Mouse (Mus musculus): ENCODE measurements around the gene Gm28042.

Gm28042 gene

DNA sequence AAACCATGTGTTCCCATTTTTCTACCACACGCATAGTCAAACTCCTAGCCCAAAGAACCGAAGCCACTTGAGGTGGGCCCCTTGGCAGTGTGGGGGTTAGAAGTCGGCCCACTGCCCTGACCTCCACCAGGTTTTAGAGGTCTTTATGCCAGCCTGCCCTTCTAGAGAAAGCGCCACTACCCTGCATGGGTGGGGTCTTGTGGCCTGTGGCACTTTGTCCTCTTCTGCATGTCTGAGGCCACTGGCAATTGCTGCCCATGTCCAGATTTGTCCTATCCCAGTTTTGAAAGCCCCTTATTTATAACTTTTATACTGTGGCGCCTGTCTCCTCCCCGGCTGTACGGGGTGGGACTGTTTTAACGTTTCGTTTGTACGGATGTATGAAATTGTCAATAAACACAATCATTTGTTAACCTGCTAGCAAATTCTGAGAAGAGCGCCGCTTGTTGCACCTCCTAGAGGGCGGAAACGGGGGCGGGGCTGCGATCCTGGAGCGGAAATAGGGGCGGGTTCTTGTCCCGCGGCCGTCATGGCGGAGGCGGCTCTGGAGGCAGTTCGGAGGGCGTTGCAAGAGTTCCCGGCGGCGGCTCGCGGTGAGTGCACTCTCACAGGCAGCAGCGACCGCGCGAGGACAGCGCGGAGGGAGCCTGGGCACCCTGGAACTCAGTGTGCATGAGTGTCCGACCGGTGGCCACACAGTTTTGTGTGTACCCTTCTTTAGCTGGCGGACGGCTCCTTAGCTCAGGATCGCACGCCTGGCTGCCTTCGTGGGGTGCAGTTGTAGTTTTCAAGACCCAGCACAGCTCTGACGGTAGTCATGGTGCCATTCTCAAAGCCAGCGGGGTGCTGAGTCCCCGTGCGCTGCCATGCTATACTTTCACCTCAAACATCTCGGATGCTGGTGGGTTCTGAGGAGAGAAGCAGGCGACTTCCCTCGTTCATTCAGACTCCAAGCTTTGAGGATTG, at the start of gene Gm28042, which contains the start of gene Jmjd7:
Gene Gm28042 (plus strand): TSS at position 510 of the 966 bp plus-strand sequence.
Gene Jmjd7 (plus strand): TSS at position 500 of the 966 bp plus-strand sequence.
- peak; percentile 95 for DNase-seq

DNA sequence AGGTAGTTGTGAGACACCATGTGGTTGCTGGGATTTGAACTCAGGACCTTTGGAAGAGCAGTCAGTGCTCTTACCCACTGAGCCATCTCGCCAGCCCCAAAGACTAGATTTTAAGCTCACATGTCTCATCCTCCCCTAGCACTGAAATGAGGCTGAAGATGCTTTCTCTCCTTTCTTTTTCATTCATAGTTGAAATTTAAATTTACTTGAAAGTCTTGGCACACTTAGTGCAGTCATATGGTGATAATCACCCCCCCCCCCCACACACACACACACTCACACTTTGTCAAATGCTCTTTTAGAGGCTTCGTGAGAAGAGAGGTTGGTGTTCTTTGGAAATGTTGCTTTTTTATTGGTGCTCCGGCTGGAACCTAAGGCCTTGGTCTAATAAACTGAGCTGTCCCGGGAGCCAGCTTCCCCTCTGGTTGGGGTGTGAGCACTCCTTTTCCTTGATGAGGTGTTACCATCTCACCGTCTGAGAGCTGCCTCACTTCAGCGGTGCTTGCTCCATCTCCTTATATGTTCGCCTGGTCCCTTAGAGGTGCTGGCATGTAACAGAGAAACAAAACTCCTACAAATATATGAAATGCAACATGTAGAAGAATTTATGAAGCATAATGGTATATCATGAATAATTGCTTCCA, 46.8 kb upstream of the Gm28042 start:
- DNase-seq = no peak

DNA sequence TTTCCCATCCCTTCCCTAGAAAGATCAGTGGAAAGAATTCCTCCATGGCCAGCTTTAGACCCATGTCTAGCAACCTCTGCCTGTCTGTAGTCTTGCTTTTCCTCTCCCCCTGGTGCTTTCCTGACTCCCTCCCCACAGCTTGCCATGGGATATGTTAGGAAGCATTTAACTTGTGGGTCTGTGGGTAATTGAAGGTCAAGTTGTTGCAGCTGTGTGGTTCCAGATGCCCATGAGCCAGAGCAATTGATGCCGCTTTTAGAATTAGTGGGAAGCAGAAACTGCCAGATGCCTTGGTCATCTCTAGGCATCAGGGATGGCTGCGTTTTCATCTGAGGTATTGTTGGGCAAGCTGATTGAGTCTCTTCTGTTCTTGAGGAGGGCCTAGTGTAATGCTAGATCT, 45.7 kb upstream of the Gm28042 start:
- DNase-seq = no peak

DNA sequence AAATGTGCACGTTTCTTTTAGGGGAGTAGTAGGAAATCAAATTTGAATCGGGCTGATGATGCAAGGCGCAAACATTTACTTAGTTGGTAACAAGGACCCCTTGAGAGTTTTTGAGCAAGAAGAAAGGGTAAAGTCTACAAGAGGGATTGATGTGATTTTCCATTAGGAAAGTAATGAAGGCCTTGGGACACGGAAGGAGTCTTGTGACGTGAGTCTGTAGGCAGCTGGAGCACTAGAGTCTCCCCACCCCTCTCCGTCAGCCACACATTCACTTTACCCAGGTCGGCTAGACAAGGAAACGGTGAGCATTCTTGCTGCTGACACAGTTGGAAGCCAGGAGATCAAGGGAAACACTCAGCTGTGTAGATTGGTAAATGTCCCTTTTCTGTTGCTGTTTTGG, 41.4 kb upstream of the Gm28042 start:
- no peak for DNase-seq

DNA sequence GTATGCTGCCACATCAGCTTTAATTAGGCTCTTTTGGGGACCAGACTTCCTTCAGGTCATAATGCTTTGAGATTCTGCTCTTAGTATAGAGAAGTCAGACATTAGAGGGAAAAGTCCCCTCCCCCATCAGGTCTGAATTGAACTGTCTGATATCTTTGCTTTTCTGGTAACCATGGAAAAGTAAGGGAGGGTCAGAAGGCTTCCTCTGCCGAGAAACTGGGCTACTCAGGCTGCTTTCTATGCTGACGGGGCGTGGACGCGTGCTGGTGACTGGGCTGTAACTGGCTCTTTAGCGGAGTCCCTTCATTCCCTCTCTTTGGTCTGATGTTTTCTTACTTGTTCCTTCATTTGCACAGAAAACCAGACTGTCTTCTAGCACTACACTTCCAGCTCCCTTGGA, 40.9 kb upstream of the Gm28042 start:
- DNase-seq = no peak

DNA sequence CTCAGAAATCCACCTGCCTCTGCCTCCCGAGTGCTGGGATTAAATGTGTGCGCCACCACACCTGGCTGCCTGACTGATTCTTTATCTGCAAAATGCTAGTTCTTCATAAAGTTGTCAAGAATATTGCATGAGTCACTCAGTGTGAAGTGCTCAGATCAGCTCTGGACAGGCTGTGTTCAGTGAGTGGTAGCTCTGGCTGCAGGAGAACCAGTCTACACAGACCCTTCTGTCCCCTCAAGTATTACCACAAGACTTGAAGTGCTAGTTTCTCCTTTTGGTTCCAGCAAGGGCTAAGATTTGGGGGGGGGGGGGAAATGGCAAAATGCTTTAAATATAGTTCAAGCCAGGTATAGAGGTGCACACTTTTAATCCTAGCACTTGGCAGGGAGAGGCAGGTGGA, 39.9 kb upstream of the Gm28042 start:
- no peak for DNase-seq

DNA sequence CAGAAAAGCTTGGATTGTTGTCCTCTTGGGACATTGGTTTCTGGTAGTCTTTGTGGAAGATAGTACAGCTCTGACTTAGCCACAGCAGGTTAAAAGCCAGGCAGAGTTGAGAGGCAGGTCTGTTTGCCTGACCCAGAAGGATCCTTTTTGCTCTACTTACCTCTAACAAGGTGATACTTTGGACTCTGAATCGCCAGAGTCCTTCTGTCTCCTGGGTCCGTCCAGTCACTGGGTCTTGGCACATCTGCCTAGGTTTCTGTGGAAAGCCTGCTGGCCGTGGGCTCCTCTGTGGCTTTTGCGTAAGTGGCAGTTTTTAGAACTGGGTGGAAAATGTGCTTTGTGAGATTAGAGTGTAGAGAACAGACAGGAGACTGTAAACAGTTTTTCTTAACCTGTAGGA, 38.3 kb upstream of the Gm28042 start:
- DNase-seq = no peak

DNA sequence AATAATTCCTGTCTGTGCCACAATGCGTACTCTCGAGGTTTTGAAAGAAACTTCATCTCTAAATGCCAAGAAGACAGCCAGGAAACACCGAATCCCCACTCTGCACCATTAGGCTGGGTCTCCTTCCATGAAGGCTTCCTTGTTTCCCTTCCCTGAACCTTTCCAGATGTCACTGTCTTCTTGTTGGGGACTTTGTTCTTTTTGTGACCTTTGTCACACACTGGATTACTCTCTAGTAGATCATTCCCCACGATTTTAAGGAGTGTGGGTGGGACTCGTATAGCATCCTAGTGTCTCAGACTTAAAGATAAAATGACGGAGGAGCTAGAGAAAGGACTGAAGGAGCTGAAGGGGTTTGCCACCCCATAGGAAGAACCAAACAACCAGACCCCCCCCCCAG, 36.4 kb upstream of the Gm28042 start:
- DNase-seq = no peak

DNA sequence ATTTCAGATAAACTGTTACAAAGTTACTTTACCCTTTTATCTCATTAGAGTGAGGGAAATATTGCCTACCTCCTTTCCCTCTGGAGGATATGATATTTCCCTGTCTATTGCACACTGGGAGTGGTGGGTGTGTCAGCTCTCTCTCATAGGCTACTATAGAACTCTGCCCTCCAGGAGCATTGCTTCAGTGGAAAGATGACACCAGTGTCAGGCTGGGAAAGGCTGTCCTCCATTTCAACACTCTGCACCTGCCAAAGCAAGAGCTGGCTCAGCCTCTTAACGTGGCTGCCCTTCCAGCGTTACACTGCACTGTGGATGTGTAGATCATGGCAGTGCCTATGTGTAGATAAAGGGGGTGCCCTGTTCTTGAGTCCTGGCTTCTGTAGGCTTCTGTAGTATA, 34.9 kb upstream of the Gm28042 start:
- DNase-seq = no peak

DNA sequence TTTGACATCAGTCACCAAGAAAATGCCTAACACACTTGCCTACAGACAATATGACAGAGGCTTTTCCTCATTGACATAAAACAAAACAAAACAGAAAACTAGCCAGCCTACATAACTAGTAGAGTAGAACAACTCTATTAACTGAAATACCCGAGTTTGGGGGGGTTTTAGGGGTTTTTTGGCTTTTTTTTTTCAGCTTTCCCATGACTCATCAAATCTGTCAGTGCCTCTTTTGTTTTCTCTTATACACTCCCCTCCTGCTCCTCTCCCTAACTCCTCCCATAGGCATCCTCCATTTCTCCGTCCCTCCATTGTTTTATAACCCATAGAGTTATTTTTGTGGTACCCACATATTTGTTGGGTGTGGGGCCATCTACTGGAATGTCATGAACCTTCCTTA, 33.8 kb upstream of the Gm28042 start:
- no peak for DNase-seq

DNA sequence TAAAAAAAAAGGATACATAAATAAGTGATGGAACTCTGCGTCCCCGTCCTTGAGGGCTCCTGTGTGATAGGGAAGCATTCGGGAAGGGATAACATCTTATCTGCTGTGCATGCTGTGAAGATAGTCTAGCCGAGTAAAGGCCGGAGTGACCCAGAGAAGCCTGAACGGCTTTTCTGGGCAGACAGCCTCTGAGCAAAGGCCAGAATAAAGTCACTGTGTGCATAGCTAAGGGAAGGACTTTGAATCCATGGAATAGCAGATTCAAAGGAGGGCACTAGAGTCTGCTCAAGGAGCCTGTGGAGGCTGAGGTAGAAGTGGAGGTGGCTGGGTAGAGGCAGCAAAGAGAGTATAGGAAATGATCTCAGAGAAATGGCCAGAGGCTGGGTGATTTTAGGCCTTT, 32.5 kb upstream of the Gm28042 start:
- DNase-seq = no peak

DNA sequence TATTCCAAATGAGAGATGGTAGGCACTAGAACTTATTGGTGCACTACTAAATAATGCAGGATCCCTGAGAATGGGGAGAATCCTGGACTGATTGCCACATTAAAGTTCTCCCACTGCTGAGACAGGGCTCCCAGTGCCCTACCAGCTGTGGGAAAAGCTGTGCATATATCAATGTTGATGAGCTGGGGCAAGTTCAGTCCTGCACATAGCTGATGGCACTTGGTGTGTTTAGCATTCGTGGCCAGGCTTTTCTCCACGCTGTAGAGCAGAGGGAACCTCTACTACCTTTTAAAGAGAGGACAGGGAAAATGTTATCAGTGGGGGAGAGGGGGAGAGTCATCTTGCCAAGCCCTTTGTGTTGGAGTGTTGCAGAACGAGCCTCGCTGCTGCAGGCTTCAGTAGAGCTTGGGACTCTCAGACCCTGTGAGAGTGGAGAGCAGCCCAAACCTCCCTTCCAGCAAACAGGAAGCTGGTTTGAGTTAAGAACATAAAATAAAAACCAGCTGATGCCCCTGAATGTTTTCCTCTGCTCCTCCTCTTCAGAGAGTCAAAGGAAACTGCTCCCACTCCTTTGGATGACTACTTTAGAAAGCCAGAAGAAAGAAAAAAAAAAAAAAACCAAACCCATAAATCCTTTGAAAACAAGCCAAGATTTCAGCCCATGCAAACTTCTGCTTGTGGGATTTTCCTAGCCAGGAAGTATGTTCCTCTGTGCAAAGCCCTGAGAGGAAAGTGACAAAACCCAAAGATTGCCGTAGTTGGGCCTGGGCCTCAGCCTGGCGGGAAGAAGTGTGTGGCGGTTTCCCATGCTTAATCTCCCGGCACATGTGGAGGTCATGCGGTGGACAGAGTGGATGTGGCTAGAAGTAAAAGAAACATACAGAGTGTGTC, 31.7 kb upstream of the Gm28042 start:
- no peak for DNase-seq

DNA sequence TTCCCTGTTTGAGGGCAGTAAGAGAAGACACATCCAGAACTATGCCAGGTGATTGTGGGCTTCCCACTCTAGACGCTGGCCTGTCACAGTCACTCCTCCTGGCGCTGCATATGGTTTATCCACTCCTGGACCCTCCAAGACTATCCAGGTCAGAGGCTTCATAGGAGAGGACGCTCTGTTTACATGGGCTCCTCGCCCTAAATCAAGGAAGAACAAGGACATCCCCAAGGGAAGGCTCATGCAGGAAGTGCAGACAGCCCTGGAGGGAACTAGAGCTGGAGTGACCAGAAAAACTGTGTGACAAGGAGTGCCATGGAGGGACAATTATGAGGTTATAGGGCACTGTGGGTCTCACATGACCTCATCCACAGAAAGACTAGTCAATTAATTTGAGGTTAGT, 29.9 kb upstream of the Gm28042 start:
- DNase-seq = no peak

DNA sequence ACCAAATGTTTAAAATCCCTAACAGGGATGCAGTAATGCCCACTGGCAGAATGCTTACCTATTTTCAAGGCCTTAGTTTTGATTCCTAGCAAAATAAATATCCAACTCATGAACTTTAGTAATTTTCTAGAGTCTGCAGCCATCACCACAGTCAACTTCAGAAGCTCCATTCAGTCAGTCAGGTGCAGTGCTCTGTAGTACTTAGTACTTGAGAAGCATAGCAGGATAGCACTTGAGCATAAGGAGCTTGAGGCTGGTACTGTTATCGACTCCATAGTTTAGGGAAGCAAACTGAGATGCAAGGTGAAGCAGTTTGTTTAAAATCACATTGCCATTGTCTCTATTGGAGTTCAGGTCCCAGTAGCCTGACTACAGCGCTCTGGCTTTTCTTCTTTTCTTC, 27.6 kb upstream of the Gm28042 start:
- no peak for DNase-seq

DNA sequence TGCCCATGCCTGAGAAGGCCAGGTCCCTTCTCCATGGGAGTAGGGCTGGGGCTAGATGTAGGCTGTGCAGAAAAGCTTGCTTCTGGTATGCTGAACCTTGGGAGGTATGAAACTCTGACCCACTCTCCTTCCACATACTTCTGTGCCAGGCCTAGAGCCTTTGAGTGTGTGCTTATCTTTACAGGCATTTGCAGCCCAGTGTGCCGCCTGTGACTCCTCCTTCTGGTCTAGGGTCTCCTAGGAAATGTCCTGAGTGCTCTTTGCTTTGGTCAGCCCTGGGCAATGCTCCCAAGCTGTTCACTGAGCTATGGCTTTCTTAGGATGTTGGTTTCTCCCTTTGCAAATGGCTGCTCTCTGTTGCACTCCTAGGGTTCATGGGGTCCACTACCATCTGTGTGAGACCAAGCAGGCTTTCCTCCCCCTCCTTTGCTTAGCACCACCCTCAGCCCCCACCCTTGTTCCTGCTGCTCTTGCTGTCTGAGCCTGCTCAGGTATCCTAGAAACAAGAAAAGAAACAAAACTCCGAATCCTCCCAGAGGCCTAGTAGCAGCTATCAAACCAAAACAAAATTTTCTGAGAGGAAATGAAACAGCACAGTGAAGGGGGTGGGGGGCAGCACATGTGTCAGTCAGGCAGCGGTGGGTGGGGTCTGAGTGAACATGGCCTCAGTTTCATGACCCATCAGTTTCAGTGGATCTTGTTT, 26.3 kb upstream of the Gm28042 start:
- DNase-seq = no peak

DNA sequence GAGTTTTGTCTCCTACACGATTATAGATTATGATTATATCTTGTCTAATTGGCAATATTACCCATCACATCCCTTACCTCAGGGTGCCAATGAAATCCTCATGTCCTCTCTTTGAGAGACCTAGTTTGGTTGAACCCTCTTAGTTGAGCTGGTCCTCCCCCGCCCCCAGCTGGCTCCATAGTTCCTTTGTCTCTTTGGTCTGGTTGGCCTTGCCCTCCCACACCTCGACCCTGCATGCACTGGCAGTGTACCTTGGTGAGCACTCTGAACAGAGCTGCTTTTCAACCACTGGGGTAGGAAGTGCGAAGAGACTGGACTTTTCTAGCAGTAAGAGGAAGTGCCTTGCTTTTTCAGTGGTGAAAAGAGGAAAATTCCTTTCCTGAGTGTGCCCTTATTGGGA, 25.3 kb upstream of the Gm28042 start:
- DNase-seq = no peak

DNA sequence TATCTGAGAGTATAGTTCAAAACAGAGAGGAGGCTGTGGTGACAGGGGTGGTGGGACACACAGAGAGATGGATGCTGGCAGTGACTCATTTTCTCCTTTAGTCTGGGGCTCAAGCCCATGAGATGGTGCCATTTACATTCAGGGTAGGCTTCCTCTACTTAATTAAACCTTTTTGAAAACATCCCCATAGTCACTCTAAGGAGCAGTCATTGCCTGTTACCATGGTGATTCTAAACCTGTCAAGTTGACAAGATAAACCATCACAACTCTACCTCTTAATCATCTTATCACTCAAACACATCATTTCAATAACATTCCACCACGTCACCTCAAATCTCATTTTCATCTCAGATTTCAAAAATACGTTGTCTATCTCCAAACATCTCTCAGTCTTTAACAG, 23.3 kb upstream of the Gm28042 start:
- DNase-seq = no peak

DNA sequence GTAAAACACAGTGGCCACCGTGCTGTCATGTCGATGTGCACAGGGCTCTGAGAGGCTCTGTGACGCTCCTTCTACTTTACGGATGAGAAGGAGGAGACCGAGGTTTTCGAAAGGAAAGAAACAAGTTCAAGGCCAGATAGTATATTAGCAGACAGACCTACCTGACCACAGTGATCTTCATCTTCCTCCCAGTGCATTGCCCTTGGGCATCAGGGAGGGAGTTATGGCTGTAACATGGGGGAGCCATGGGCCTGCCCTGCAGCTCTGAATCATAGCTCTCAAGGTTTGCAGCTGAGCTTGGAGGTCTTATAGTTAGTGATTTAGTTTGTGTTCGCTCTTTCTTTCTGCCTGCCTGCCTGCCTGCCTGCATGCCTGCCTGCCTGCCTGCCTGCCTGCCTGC, 20.6 kb upstream of the Gm28042 start:
- DNase-seq = no peak

DNA sequence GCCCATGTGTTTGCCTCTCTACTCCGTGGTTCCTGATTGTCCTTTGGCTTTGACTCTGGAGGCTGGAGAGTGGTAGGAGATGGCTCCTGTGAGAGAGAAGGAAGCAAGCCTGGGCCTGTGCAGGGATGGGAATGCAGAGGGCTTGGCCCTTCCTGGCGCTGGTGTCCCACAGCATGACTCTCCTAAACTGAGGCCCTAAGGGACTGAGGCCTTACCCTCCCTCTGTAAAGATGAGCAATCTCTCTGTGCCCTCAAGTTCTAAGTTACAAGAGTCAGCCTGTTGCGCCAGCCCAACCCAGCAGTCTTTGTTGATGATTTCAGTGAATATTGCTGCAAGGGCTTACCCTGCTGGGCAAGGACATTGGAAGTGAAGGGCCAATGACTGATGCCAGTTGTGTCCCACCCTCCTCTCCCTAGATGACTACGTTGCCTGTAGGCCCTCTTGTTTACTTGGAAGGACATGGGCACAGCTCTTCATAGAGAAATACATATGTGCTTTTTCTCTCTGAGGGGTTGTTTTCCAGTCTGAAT, 19.5 kb upstream of the Gm28042 start:
- DNase-seq = no peak

DNA sequence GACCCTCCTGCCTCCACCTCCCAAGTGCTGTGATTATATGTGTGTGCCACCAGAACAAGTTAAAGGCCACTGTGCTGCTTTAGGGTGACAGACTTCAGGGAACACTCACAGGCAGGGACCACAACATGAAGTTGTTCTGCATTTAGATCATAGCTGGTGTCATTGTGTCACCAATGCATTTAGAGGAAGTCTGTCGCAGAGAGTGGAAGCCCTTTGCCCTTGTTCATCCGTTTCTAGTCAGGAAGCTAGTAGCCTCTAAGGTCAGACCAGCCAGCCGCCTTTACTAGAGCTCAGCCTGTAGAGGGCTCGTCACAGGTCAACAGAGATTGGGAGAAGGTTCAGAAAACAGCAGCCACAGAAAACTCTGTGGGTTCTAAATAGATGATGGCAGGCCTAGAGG, 18.6 kb upstream of the Gm28042 start:
- no peak for DNase-seq

DNA sequence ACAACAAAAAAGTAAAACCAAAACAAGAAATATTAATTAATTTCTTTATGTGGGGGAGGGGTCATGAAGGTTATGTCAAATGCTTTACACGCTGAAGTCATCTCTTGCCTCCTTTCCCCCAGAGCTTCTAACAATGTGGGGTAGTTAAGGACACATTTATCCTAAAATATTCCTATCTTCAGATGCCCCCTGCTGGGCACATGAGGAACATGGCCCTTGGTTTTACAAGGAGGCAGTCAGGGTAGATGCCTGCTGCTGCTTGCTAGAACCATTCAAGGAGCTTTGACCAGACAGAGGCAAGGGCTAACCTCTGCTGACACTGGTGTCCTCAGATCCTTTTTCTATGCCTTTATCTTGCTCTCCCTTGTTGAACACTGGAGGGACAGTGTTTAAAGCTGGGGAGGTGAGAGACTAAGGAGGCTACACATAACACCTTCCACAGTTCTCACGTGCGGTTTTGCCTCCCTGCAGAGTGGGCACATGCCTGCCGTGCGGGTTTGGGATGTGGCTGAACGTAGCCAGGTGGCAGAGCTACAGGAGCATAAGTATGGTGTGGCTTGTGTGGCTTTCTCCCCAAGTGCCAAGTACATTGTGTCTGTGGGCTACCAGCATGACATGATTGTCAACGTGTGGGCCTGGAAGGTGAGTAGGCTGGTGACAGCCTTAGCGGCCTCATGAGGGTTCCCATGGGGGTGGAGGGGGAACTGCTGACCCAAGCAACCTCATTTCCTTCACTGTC, 15.7 kb upstream of the Gm28042 start:
- DNase-seq = peak; percentile 33 to 36

DNA sequence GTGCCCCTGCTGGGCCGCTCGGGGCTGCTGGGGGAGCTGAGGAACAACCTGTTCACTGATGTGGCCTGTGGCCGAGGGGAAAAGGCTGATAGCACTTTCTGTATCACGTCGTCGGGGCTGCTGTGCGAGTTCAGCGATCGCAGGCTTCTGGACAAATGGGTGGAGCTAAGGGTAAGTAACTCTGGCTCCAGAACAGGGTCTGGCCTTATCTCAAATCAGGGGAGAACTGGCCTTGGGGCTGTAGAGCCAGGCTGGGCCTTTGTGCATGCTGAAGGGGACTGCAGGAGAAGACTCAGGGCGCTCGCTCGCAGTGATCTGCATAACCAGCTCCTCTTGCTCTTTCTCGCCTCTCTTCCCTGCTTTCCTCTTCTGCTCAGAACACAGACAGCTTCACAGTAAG, 14.4 kb upstream of the Gm28042 start:
- no peak for DNase-seq
